Mouse (Mus musculus): ENCODE results near the gene Fuk.
"Not testable (repeated sequence)": the region's sequence is repeated elsewhere in the genome, so short reads cannot be mapped to it uniquely, and the experiment has no call there.

Fuk gene

DNA sequence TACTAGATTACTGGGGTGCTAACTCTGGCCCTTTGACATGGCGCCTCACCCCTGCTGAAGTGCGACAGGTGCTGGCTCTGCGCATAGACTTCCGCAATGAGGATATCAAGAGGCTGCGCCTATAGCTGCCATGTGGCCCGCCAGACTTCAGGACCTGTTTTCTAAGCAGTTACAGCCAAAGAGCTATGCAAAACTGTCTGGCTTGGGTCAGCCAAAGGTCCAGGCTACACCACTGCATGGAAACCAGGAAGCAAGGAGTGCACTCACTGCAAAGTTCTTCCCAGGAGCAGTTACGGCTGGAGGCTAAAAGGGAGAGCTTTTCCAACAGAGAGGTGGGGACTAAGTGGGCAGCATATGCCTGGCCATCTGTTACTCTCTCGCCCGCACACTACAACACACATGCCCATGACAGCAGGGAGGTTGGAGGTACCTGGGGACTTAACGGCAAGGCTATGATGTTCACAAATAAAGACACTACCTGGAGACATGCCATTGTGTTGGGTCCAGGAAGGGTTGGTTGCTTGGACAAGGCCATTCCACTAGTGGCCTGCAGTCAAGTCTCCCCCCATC is 20.5 kb downstream of the Fuk start:
- no peak for DNase-seq (ENCODE audit: low spot score)

- DNase-seq (ENCODE audit: low spot score), result no peak
These were observed 24.4 kb downstream of the Fuk start for GRCm38 (mm10) chr8:110877862-110878261.

DNA sequence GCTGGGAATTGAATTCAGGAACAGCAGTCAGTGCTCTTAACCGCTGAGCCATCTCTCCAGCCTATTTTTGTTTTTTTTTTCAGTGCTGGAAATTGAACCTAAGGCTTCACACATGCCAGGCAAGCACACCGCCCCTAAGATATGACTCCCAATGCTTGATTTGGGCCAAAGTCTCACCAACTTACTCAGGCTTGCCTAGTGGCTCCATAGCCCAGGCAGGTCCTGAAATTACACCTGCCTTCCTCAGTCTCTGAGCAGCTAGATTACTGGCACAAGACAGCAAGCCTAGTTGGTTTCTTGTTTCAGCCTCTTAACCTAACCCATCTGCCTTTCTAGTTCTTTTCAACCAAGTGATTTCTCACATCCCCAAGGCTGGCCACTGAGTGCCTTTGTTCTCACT is 31.8 kb downstream of the Fuk start:
- DNase-seq (ENCODE audit: low spot score), result no peak

- not testable (repeated sequence) for DNase-seq (ENCODE audit: low spot score)
These were observed 40.8 kb downstream of the Fuk start for GRCm38 (mm10) chr8:110861347-110862025.

- DNase-seq (ENCODE audit: low spot score), result peak; percentile 48
These were observed 42.4 kb downstream of the Fuk start for GRCm38 (mm10) chr8:110859651-110860501.

DNA sequence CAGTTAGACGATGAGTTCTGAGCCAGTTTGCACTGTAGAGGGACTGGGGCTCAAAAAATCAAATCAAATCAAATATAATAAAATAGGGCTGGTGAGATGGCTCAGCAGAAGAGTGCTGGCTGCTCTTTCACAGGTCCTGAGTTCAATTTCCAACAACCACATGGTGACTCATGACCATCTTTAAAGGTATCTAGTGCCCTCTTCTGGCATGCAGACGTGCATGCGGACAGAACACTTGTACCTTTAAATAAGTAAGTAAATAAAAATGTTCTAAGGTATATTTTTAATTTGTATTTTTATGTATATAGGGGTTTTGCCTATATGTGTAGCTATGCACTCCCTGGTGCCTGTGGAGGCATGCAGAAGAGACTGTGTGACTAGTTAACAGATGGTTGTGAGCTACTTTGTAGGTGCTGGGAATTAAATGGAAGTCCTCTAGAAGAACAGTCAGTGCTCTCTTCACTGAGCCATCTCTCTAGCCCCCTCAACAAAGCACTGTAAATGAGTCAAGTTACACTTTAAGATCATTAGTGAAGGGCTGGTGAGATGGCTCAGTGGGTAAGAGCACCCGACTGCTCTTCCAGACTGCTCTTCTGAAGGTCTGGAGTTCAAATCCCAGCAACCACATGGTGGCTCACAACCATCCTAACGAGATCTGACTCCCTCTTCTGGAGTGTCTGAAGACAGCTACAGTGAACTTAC is 45.4 kb downstream of the Fuk start:
- DNase-seq (ENCODE audit: low spot score), result no peak

GRCm38 (mm10) chr8:110856073-110856472 is 46.2 kb downstream of the Fuk start:
- DNase-seq (ENCODE audit: low spot score), result not testable (repeated sequence)

- DNase-seq (ENCODE audit: low spot score), result no peak
These were observed 51.1 kb downstream of the Fuk start for GRCm38 (mm10) chr8:110851186-110851585.

DNA sequence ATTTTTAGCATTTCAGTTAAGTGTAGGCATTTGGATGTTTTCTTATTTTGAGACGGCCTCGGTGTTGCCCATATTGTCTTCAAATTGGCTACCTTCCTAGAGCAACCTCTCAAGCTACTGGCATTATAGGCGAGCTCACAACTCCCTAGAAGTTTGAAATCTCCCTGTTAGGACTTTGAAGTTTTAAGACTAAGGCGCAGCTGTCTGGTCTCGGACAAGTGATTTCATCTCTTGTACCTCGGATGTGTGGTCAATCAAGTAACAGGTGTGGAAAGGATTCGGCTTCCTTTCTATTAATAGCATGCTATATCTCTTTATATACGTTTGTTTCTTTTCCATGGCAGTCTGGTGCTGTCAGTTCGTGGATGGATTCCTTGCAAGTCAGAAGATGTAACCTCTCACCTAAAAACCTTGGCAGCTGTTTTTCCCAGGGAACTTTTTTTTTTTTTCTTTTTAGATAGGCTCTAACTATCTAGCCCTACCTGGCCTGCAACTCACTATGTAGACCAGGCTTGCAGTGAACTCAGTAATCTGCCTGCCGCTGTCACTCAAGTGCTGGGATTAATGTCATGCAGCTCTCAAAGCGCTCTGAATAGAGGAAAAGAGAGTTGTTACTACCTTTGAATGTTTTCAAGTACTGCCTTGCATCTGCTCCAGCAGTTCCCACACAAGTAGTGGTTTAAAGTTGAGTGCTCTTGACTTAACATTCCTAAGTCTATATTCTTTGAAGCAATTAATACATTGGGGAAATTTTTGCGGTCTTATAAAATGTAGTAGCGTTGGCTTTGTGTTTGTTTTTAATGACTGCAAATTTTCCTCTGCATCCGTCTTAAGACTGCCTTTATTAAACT is 54.4 kb downstream of the Fuk start:
- no peak for DNase-seq (ENCODE audit: low spot score)

DNA sequence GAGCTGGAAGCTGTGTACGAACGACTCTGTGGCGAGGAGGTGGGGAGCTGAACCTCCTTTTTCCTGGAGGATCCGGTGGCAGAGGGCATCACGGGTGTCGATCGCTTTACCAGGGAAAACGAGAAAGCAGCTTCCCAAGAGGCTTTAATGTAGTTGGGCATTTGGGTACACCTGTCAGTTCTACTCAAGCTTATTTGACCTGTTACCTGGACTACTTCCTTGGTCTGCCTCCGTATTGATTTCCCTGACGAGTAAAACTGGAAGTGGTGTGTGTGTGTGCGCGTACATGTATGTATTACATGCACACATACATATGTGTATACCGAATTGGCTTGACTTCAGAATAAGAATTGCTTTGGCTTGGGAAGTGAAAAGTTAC is 55.1 kb downstream of the Fuk start:
- no peak for DNase-seq (ENCODE audit: low spot score)

DNA sequence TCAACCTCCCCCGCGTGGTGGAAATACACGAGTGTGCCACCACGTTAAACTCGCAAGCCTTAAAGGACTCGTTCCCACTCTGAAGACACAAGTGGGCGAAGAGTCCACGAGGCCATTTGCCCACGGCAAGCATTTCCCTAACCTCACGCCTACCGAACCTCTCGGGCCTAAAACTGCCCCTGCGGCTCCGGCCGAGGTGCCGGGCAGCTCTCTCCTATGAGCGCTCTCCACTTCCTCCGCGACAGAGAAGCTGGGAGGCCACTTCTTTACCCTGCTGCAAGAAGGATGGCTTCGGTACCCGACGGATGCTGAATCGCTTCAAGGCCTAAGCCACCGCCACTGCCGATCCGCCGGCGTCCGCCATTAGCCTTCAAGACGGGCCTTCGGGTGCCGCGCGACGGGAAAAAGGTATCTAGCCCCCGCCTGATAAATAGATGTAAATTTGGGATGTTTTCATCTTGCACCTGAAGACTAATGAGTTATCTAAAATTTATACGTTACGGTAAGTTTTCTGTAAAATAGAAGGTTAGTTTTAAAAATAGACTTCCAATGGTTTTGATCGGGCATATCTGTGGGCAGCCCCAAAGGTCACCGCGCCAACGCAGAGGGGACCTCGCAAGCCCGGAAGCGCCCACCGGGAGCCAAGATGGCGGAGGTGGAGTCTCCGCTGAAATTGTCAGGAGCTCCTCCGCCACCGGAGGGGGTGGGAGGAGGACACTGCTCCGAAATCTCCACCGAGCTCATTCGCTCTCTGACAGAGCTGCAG is 55.7 kb downstream of the Fuk start, which contains the start of the genes Cog4 and Sf3b3:
TSS of gene Cog4 (plus strand) at position 196 of the 766 bp plus-strand sequence.
TSS of gene Sf3b3 (minus strand) at position 383 of the 766 bp plus-strand sequence.
- DNase-seq (ENCODE audit: low spot score), result peak; percentile 91

GRCm38 (mm10) chr8:110845821-110846404 is 56.4 kb downstream of the Fuk start:
- peak; percentile 57 for DNase-seq (ENCODE audit: low spot score)

- no peak for DNase-seq (ENCODE audit: low spot score)
These were observed 57.3 kb downstream of the Fuk start for GRCm38 (mm10) chr8:110844941-110845340.

GRCm38 (mm10) chr8:110843207-110843606 is 59.1 kb downstream of the Fuk start:
- no peak for DNase-seq (ENCODE audit: low spot score)

DNA sequence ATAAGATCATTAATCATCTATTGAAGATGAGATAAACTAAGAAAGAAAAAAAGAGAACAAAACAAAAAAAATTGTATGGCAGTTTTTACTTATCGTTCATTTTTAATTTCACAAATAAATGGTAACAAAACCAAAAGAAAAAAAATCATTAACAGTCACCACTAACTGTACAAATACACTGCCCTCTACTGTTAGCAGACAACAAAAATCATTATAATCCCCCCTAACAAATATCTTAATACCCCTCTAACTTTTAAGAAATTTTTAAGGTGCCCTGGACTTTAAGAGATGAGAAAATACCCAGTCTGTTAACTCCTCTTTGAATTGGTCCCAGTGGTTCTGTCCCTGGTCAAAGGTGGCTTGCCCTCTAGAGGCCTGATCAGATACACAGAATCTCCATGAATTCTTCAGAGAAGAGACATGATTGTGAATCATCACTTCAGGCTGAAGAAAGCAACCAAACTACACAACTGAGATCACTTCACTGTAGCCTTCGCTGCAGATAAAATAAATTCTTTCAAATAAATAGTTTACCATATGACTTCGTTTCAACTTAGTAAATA is 60.2 kb downstream of the Fuk start:
- no peak for DNase-seq (ENCODE audit: low spot score)

Measured in embryo, embryonic 10.5 days (tissue).